Mouse (Mus musculus) intestine, embryonic 16.5 days (tissue): ENCODE measurements around the gene Vcan. TPM values are rescaled to one million over a fixed set of nuclear protein-coding genes. Genes with fewer than 3 reads are reported as not detected.
"Not testable (repeated sequence)": the region's sequence is repeated elsewhere in the genome, so short reads cannot be mapped to it uniquely, and the experiment has no call there.

Experiments used
- ATAC-seq: fragments of 200-750 bp; cut with Nextera tagmentation; 2 replicates; pipeline ENCODE4 v1.8.0; 2017; ENCODE audit warnings: moderate TSS enrichment, moderate library complexity
- H3K27ac ChIP-seq: fragments of 300-500 bp; sonication (generic); 2 replicates; pipeline ENCODE4 v1.5.1; 2014; ENCODE audit warnings: mild to moderate bottlenecking, low read length
- H3K27me3 ChIP-seq: fragments of 300-500 bp; sonication (generic); replicated peaks from 2 replicates; pipeline ENCODE4 v1.6.1; 2014; ENCODE audit warnings: low read length, control low read depth, mixed read lengths; ENCODE audit not compliant: control insufficient read depth, insufficient read depth
- H3K36me3 ChIP-seq: fragments of 300-500 bp; sonication (generic); 2 replicates; pipeline ENCODE4 v1.6.1; 2014; ENCODE audit warnings: low read length, control low read depth; ENCODE audit not compliant: control insufficient read depth, insufficient read depth
- H3K4me1 ChIP-seq: fragments of 300-500 bp; sonication (generic); 2 replicates; pipeline ENCODE4 v1.6.1; 2014; ENCODE audit warnings: low read length, control low read depth, mixed read lengths; ENCODE audit not compliant: control insufficient read depth, insufficient read depth
- H3K4me2 ChIP-seq: fragments of 300-500 bp; sonication (generic); 2 replicates; pipeline ENCODE4 v1.6.1; 2014; ENCODE audit warnings: low read depth, low read length, control low read depth
- H3K4me3 ChIP-seq: fragments of 300-500 bp; sonication (generic); 2 replicates; pipeline ENCODE4 v1.5.1; 2014; ENCODE audit warnings: mild to moderate bottlenecking, low read length
- H3K9ac ChIP-seq: fragments of 300-500 bp; sonication (generic); 2 replicates; pipeline ENCODE4 v1.6.1; 2014; ENCODE audit warnings: low read depth, low read length
- H3K9me3 ChIP-seq: fragments of 300-500 bp; sonication (generic); 2 replicates; pipeline ENCODE4 v1.6.1; 2016; ENCODE audit warnings: low read length, control low read depth; ENCODE audit not compliant: control insufficient read depth
- WGBS: fragments of 180-500 bp; shearing (Covaris S2); extraction: QIAGEN DNeasy Blood & Tissue Kit; methylation state at CpG from one replicate; pipeline ENCODE4 v1.1.7; 2014; 5-methylcytosine and 5-hydroxymethylcytosine counted together
- polyA plus RNA-seq: library from polyadenylated mRNA; unstranded; fragments of >200 nt; fragmentation: Nextera tagmentation; extraction: Ambion mirVana; gene quantifications from 2 replicates; pipeline ENCODE4 v1.2.1, GENCODE M21; 2015

Vcan gene
- polyA plus RNA-seq, 1 experiment from 2014 or later, result 15.6 TPM

- Histone ChIP-seq H3K27me3 (no peaks in the 10 kb centered on the region), H3K4me2 (no peak overlapping the region), H3K9me3 (no peaks in the 10 kb centered on the region), H3K36me3 (no peaks in the 10 kb centered on the region), H3K27ac (no peak overlapping the region), H3K4me3 (no peak overlapping the region), H3K9ac (no peak overlapping the region), H3K4me1 (no peaks in the 10 kb centered on the region)
- WGBS, result 70% methylated on average over 3 of the region's 3 CpGs
- ATAC-seq, result no peak
Measured at GRCm38 (mm10) chr13:89762339-89762738, 20.0 kb upstream of the Vcan start.

- Histone ChIP-seq H3K27ac (no peak overlapping the region), H3K36me3 (no peaks in the 10 kb centered on the region), H3K9me3 (no peaks in the 10 kb centered on the region), H3K4me2 (no peak overlapping the region), H3K9ac (no peak overlapping the region), H3K27me3 (no peaks in the 10 kb centered on the region), H3K4me3 (no peak overlapping the region), H3K4me1 (no peaks in the 10 kb centered on the region)
- ATAC-seq, result no peak
Measured at GRCm38 (mm10) chr13:89756347-89756746, 14.0 kb upstream of the Vcan start.

- not testable (repeated sequence) for H3K27ac ChIP-seq, H3K4me3 ChIP-seq, H3K9me3 ChIP-seq, H3K27me3 ChIP-seq, H3K36me3 ChIP-seq, H3K9ac ChIP-seq, ATAC-seq, H3K4me1 ChIP-seq, H3K4me2 ChIP-seq
- WGBS, result 36% methylated on average over 3 of the region's 3 CpGs
Measured at GRCm38 (mm10) chr13:89750562-89750961, 8.3 kb upstream of the Vcan start.

- H3K4me2 ChIP-seq, result peak overlapping the region; percentile 91
- H3K27ac ChIP-seq, result no peak overlapping the region
- no peak overlapping the region for H3K9ac ChIP-seq
- ATAC-seq, result no peak
- H3K4me1 ChIP-seq, result peaks cover 19% of the 10 kb centered on the region
- 0 out of 2 replicates have a peak, but pooled peaks cover 7% of the 10 kb centered on the region for H3K27me3 ChIP-seq
- H3K36me3 ChIP-seq, result no peaks in the 10 kb centered on the region
- H3K9me3 ChIP-seq, result no peaks in the 10 kb centered on the region
- WGBS, result 41% methylated on average over 8 of the region's 8 CpGs
- H3K4me3 ChIP-seq, result peak overlapping the region; percentile 70; the same call in 1 of the 2 replicates
Measured at GRCm38 (mm10) chr13:89743201-89743600, 892 bp upstream of the Vcan start.

- WGBS, result 8% methylated on average over 15 of the region's 15 CpGs
- Histone ChIP-seq H3K36me3 (no peaks in the 10 kb centered on the region), H3K4me3 (peak overlapping the region; percentile 70), H3K27me3 (0 out of 2 replicates have a peak, but pooled peaks cover 7% of the 10 kb centered on the region), H3K27ac (no peak overlapping the region), H3K9ac (peak overlapping the region; percentile 71), H3K4me1 (peaks cover 19% of the 10 kb centered on the region), H3K9me3 (no peaks in the 10 kb centered on the region), H3K4me2 (peak overlapping the region; percentile 91)
- ATAC-seq, result no peak
Measured at GRCm38 (mm10) chr13:89742686-89743200, 434 bp upstream of the Vcan start.

- peak; percentile 24; the same call in 1 of the 2 replicates for ATAC-seq
- H3K4me3 ChIP-seq, result peak overlapping the region; percentile 70
- 0 out of 2 replicates have a peak, but pooled peaks cover 7% of the 10 kb centered on the region for H3K27me3 ChIP-seq
- H3K27ac ChIP-seq, result peak overlapping the region; percentile 42
- no peaks in the 10 kb centered on the region for H3K9me3 ChIP-seq
- H3K4me1 ChIP-seq, result peaks cover 19% of the 10 kb centered on the region
- H3K9ac ChIP-seq, result peak overlapping the region; percentile 71
- H3K4me2 ChIP-seq, result peak overlapping the region; percentile 91
- under 1% methylated on average over 14 of the region's 14 CpGs for WGBS
- H3K36me3 ChIP-seq, result no peaks in the 10 kb centered on the region
Measured at GRCm38 (mm10) chr13:89741116-89741551, 1.2 kb downstream of the Vcan start.

- H3K9me3 ChIP-seq, result no peaks in the 10 kb centered on the region
- peaks cover 19% of the 10 kb centered on the region for H3K4me1 ChIP-seq
- peak overlapping the region; percentile 91 for H3K4me2 ChIP-seq
- 0 out of 2 replicates have a peak, but pooled peaks cover 7% of the 10 kb centered on the region for H3K27me3 ChIP-seq
- no peaks in the 10 kb centered on the region for H3K36me3 ChIP-seq
- peak overlapping the region; percentile 85 for H3K27ac ChIP-seq
- H3K9ac ChIP-seq, result peak overlapping the region; percentile 71
- H3K4me3 ChIP-seq, result peak overlapping the region; percentile 70
- ATAC-seq, result peak; percentile 91
- under 1% methylated on average over 33 of the region's 33 CpGs for WGBS
Measured at GRCm38 (mm10) chr13:89740243-89741115, 1.8 kb downstream of the Vcan start.

GRCm38 (mm10) chr13:89739696-89740242 lies 2.5 kb downstream of the Vcan start:
- peak; percentile 50 for ATAC-seq
- peak overlapping the region; percentile 71 for H3K9ac ChIP-seq
- H3K9me3 ChIP-seq, result no peaks in the 10 kb centered on the region
- peaks cover 19% of the 10 kb centered on the region for H3K4me1 ChIP-seq
- H3K27me3 ChIP-seq, result 0 out of 2 replicates have a peak, but pooled peaks cover 7% of the 10 kb centered on the region
- peak overlapping the region; percentile 70 for H3K4me3 ChIP-seq
- no peaks in the 10 kb centered on the region for H3K36me3 ChIP-seq
- H3K4me2 ChIP-seq, result peak overlapping the region; percentile 91
- under 1% methylated on average over 24 of the region's 24 CpGs for WGBS
- H3K27ac ChIP-seq, result peak overlapping the region; percentile 85
